Mouse (Mus musculus) testis, postnatal 10 days (tissue): ENCODE results near the gene Bfsp2.
"Not testable (repeated sequence)": the region's sequence is repeated elsewhere in the genome, so short reads cannot be mapped to it uniquely, and the experiment has no call there.

Experiments
- DNase-seq: peaks from one replicate; pipeline ENCODE4 v3.0.0; 2021; ENCODE audit warnings: low spot score

Bfsp2 gene

DNA sequence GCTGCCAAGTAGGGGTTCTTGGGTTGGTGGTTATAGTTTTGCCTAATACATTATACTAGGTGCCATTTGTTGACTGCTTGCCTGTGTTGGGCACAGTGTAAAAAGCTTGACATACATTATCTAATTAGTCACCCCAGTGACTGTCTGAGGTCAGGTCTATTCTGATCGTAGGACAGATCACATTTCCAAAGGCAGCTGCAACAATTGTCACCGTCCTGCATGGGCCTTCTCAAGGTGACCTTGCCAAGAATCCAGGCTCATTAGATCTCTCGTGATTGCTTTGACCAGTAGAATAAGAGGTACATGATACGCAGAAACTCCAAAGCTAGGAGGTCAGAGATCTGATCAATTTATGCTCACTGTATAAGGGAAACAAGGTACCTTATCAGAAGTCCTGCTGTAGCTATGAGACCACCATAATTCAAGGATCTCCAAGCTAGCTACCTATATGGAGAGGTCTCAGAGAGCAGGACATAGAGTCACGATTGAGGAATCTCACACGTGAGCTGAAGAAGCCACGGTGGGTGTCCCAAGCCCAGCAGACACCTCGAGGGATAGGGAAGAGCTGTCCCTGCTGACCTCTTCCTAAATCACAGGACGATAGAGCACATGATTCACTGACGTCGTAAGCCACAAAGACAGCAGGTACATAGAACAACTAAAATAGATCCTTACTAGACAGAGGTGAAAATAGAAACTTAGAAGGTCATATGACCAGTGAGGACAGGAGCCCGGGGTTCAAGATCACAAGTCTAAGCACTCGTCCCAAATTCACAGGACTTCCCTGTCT, 49.6 kb downstream of the Bfsp2 start:
- DNase-seq, result no peak

DNA sequence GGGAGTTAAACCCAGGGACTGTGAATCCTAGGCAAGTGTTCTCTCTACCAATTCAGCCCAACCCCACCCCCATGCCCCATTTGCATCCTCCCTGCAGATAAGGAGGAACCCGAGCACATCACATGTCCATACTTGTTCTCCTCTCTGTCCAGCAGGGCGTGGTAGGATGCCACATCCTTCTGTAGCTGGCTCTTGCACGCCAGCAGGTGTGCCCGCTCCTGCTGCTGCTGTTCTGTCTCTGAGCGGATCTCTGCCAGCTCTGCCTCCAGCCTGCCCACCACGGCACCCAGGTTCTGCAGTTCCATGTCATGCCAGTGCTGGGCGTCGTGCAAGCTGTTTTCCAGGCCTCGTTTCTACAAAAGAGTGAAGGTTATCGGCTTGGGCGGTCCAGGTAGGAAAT, 53.8 kb downstream of the Bfsp2 start:
- no peak for DNase-seq

DNA sequence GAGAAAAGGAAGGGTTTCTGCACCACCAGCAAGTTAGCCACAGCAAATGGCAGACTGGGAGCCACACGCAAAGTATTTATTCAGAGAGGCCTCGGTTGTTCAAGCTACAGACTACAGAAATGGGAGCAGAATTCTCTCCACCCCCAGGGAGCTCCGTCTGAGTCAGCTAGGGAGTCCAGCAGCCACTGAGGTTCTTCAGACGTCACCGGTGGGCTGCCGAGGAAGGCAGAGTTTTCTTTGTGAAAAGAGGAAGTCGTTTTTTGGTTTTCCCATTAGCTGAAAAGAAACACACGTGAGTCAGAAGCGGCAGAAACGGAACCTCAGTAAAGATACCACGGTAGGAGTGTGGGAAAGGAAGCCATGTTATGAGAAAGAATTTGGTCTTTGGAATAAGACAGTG, 55.4 kb downstream of the Bfsp2 start:
- DNase-seq, result no peak

DNA sequence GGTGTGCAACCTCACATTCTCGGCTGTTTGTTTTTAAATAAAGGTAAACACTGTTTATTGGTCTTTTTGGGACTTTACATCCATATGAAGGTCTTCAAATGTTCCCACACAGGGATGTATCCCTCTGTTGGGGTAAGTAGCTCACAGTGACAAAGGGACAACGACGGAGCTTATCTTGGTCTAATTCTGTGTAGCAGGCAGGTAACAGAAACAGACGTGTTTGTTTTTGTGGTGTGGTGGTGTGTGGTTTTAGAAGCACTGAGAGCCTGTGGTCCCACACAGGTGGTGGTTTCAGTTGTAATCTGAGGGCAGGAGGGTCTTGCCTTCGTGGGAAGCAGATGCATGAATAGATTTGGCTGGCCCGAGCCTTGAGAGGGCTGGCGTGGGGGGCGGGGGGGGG, 56.3 kb downstream of the Bfsp2 start:
- no peak for DNase-seq

DNA sequence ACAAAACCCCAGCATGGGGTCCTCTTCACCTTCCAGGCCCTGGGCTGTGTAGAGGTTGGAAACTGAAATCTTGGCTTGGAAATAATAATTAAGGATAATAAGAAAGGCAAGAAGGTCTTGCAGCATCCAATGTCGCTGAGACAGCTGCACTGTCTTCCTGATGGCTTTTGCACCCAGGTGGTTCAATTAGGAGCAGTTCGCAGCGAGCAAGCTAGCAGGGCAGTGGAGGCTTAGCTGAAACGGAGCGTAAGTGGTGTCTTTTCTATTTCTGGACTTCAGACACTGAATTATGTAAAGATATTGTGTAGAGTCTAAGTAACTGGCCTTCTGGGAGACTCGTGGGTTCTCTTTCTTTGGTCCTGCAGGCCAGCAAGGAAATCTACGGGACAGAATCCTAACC, 56.8 kb downstream of the Bfsp2 start:
- no peak for DNase-seq

DNA sequence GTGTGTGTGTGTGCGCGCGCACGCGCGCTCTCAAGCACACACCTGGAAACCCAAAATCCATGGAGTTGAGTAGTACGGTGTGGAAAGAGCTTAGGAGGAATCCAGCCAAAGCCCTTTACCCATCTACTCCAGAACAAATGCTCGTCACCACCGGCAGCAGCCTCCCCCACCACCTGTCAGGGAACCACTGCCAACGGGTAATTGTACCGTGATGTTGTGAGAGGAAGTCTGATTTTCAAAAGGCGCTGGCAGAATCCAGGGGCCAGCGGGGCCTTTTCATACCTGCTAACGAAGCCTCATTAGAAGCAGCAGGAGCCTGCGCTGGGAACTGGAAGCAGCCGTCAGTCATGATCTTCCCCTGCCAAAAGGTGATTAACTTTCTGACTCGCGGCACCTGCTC, 57.4 kb downstream of the Bfsp2 start:
- no peak for DNase-seq

DNA sequence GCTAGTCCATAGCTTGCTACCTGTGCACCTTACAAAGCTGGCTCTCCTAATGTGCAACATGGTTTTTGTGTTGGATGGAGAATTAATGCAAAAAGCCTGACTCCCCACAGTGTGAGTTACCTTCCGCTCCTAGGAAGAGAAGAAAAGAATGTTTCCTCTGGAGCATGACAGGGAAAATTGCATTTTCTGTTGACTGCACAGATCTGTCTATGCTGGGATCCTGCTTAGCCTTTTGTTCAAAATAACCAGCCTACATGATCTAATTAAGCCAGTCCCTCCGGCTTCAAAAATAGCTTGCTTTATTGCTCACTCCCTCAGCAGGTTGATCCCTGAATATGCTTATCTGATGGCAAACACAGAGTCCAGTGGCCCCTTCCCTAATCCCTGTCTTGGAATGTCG, 59.4 kb downstream of the Bfsp2 start:
- DNase-seq, result no peak

DNA sequence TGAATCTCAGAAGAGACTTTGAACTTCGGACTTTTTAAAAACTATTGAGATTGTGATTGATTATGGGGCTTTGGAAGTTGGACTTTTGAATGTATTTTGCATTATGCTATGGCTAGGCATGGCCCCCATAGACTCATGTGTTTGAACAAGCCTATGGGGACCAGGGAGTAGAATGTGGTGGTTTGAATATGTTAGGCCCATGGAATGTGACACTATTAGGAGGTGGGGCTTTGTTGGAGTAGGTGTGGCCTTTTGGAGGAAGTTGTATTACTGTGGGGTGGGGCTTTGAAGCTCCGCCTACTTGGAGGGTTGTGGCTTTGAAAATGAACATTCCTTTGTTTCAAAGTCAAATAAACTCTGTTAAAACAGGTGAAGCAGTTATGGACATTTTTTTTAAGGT, 61.4 kb downstream of the Bfsp2 start:
- no peak for DNase-seq

DNA sequence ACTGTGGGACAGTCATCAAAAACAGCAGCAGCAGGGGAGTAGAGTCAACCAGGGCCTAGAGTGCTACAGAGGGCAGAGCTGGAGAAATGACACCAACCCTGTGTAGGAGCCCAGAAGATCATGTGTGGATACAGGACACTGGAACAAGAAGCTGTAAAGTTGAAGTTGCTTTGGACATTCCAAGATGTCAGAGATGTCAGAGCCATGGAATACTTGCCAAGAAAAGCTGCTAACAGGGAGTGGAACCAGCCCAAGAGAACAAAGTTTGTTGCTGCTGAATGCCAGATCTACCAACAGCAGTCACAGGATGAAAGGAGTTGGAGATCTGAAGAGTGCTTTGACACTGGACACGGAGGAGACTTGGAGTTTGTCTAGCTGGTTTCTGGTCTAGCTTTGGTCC, 62.0 kb downstream of the Bfsp2 start:
- DNase-seq, result not testable (repeated sequence)

DNA sequence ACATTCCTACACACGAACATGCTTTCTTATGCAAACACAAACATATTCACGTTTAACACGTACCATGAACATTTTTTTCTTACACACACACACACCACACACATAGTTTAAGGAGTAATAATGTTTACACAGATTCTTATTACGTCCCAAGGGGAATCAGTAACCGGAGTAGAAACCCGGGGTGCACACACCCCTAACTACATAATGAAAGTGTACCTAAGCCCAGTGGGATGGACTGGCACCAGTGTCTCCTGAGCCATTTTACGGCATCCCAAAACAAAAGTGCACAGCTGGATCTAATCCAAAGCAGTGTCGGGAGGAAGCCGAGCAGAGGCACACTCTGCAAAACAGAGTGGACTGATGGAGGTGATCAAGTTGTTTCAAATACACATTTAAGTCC, 66.8 kb downstream of the Bfsp2 start:
- no peak for DNase-seq

DNA sequence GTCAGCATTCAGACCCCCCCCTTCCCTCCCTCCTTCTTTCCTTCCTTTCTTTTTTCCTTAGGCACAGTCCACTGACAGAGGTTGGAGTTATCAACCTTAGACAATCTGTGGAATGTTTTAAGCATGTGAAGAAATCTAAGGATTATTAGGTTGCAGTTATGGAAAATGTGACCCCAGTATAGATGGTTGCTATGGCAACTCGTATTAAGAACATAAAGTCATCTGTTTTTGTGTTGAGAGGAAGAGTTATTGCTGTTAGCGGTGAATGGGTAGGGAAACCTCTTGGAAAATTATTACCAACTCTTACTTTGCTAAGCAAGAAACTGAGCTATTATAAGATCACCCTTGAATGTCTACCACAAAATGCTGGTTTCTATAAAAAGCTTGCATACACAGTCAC, 71.1 kb downstream of the Bfsp2 start:
- no peak for DNase-seq

DNA sequence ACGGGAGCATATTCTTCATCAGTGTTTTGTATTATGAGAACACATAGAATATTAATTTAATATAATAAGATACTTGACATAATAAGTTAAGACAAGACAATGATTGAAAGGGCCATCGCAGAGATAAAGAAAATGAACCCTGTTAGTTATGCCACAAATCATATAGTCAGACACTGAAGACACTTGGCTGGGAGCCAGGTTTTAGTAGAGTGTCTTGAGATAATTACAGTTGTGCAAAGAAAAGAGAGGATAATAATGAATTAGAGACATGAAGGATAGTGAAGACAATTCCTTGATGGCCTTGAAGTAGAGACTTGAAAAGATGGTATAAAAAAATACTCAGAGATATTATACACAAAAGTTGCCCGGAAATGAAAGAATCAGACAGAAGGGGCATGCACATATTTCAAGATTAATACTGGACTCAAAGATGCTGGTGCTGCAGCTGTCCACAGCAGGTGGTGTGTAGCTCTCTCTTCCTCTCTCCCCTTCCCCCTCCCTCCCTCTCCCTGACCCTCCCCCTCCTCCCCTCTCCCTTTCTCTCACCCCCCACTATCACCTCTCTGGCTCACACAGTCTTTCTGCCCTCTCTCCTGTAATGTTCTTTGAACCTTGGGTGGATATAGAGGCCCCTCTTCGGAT, 72.0 kb downstream of the Bfsp2 start:
- no peak for DNase-seq

DNA sequence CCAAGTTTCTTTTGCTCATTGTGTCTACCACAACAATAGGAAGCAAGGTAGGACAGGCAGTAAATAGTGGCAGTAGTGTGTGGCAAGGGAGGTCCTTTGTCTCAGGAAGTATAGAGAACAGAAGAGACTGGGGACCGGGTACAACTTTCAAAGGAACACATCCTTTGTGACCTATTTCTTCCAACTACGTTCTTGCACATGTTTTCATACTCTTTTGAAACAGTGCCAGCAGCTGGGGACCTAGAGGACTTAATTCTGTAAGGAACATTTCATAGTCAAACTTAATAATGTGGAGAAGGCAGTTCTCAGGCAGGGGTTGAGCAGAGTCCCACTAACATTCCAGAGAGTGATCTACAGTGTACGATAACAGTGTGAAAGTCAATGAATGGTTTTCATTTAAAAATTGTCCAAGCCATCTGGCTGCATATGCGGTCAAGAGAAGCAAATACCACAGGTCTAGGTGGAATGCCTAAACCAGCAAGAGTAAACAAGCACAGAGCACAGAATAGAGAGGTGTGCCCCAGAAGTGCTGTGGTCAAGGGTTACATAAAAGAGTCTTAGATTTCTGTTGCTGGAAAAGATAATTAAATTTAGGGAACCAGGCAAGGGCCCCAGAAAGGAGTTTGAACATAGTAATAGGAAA, 76.8 kb downstream of the Bfsp2 start:
- no peak for DNase-seq

DNA sequence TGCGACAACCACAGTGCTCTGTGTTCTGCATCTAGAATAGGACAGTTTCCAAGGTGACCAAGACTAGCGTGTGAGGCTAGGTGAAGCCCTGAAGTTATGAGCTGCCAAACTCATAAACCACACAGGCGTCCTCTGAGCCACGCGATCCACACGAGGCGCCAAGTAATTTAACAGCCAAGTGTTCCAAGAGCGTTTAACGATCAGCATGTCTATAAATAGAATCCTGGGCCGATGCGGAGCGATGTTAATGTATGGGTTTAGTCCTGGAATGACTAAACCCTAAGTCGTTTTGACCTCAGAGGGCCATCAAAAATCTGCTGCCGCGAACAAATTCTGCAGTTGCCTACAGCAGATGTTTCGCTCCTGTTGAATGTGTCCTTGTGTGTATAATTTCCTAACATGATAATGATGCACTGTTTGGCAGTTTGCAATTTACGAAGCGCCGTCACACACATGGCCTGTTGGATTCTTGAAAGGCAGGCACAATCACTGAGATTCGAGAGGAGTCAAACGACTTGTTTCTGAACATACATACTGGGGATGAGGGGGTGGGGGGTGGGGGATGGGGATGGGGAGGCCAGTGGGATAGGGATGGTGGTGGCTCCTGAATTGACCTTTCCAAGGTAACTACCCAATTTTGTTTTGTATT, 81.6 kb downstream of the Bfsp2 start:
- no peak for DNase-seq

DNA sequence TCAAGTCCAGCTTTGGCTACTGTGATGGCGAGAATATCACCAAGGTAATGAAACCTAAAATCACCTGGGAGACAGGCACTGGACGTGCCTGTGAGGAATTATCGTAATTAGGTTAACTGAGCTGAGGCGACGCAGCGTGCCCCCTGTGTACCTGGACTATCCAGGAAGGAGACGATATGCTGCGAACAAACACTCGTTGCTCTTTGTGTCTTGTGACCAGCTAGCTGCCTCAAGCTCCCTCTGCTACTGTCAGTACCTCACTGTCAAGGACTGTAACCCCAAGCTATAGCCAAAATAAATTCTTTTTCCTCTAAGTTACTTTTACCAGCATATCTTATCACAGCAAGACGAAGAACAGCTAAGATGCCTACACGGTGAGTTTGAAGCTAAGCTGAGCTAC, 87.0 kb downstream of the Bfsp2 start:
- no peak for DNase-seq

DNA sequence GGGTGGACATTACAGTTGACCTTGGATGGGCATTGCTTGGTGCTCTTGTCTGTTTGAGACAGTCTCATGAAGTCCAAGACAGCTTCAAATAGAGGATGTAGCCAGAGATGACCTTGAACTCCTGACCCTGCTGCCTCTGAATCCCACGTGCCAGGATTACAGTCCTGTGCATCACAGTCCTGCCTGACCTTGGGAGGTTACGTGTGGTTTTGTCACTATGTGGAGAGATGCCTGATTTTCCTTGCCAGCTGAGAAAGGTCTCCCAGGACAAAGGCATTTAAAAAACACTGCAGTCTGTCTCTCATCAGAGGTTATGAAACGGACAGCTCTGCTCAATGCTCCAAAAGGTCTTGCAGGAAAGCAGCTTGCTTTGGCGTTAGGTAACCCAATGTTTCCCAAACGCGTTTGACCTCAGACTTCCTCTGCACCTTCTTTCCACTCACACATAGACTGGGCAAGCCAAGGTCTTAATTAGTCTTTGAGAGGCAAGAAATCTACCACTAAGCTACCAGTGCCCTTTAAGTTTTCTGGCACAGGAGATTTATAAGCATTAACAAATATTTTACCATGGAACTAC, 88.3 kb downstream of the Bfsp2 start:
- no peak for DNase-seq

DNA sequence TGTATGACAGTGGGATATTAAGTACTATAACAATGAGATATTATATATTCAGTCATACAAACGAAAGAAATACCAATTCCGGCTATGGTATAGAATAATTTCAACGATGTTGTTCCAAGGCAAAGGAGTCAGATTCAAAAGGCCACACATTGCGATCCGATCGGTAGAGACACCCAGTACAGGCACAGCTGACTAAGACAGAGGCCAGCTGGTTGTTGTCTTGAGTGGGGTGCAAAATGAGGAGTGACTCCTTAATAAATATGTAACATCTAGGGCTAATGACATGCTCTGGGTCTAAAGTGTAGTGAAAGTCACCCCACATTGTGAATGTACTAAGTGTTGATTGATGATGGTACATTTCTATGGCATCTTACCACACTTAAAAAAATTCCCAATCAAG, 91.0 kb downstream of the Bfsp2 start:
- no peak for DNase-seq

DNA sequence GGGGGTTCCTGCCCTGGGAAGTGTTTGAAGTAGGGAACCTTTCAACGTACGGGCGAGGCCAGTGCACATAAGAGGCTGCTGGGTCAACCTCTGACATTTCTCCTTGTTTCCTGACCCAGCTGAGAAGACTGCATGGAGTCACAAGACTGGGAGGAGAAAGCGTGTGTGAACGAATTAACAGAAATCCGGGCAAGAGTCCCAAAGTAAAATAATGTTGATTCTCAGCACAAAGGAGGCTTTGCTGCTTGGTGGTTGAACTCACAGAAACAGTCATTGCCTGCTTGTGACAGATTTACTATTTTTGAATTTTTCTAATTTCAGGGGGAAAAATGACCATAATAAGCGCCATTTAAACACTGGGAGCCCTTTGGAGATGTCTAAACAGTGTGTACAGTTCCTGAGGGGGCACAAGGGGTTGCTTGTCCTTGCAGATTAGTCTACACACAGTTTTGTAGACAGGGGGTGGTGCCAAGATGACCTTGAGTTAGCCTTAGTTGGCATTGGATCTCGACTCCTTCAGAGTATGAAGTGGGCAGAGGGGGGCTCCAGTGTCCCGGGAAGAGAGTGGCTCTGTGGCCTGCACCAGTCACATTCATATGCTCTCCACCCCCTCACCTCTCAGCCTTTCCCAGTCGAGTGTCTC, 93.1 kb downstream of the Bfsp2 start:
- DNase-seq, result no peak

DNA sequence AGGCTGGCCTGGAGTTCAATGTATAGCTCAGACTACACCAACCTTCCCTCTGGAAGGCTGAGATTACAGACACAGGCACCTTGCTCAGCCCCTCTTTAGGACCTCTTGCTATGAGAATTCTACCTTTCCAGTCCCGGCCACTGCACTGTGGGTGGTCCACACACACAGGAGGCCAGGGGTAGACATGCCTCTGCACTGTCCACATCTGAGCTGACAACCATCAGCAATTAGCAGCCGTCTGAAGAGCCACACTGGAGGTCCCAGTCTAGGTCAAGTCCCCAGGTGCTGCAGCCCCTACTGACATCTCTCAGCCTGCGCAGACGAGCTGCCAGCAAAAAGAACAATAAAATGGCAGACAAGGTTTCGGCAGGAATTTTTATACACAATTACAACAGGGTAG, 93.6 kb downstream of the Bfsp2 start:
- no peak for DNase-seq

DNA sequence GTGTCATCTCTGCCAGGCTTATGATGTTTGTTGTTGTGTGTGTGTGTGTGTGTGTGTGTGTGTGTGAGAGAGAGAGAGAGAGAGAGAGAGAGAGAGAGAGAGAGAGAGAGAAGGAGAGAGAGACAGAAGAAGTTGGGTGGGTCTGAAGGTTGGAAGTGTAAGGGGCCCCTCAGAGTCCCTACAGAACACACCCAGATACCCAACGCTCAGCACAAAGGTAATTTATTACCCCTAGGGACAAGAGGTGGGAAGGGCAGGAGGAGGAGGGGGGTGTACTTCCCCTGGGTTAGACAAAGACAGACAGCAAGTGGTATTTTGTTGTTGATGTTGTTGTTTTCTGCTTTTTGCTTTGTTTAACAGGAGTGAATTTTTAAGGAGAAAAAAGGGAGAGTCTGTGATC, 94.6 kb downstream of the Bfsp2 start:
- no peak for DNase-seq

DNA sequence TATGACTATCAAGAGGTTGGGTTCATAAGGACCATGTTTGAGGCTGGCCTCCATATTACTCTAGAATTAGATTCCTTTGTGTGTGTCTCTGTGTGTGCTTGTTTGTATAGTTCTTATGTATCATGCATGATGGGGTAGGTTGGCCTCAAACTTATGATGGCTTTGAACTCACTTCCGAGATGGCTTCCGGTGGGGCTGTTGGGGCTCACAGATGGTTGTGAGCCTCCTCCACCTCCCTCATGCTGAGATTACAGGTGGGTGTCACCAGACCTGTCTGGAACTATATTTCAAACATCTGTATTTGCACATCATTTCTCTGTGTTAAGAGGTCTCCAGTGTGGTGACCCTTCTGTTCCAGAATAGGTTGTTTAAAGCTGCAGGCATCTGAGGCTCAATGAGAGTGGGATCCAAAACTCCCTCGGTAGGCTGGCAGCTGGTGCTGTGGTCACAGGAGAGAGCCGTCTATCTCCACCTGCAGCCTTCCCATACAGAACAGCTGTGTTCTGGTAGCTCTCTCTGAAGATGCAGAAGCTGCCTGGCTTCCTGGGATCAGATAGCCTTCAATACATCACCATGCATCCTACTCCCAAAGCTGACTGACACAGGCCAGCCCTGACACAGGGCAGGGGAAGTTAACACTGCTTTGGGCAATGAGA, 96.0 kb downstream of the Bfsp2 start:
- no peak for DNase-seq

DNA sequence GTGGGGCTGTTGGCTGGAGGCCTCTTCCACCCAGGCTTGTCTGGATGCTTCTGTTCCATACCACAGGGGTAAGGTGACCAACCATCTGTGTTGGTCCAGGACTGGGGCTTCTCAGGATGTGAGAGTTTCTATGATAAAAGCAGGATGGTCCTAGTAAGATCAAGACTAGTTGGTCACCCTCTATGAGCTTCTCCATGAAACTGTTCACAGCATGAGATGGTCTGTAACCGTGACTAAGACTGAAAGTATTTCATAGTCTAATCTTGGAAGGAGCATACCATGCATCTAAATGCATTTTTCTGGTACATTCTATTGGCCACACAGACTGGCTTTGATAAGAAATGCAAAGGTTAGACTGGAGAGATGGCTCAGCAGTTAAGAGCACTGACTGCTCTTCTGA, 96.6 kb downstream of the Bfsp2 start:
- DNase-seq, result no peak
